Mouse (Mus musculus): ENCODE data around the gene Sdhaf3. TPM values are rescaled to one million over a fixed set of nuclear protein-coding genes. Genes with fewer than 3 reads are reported as not detected.

Sdhaf3 gene
- 6.8 and 6.9 TPM in 2 replicates for polyA plus RNA-seq (2015; fragmentation: Nextera tagmentation; extraction: Ambion mirVana)

GRCm38 (mm10) chr6:6955764-6956561 lies at the start of gene Sdhaf3:
Gene Sdhaf3, plus strand, starts transcription at chr6:6956004.
- H3K4me3 ChIP-seq (replicated peaks; ENCODE audit: low read length), result peak within 1 kb of the TSS; percentile 86
- H3K36me3 ChIP-seq (ENCODE audit: control insufficient read depth, insufficient read depth), result no peaks in the 10 kb centered on the region
- WGBS, result under 1% methylated on average over 52 of the region's 52 CpGs
- ATAC-seq, result peak; percentile 99
- no peaks in the 10 kb centered on the region for H3K9me3 ChIP-seq (ENCODE audit: control insufficient read depth, low read length)
- H3K27me3 ChIP-seq (replicated peaks; ENCODE audit: control insufficient read depth, insufficient read depth, low read length), result no peaks in the 10 kb centered on the region
- peak within 1 kb of the TSS; percentile 75 for H3K9ac ChIP-seq (replicated peaks; ENCODE audit: low read depth, low read length)
- peak within 1 kb of the TSS; percentile 58 for H3K27ac ChIP-seq (ENCODE audit: low read length)
- H3K4me2 ChIP-seq (ENCODE audit: low read length), result peak within 1 kb of the TSS; percentile 82
- H3K4me1 ChIP-seq (replicated peaks; ENCODE audit: control insufficient read depth, insufficient read depth, low read length), result peaks cover 9% of the 10 kb centered on the region

- 44% methylated on average over 8 of the region's 8 CpGs for WGBS
- no peaks in the 10 kb centered on the region for H3K27me3 ChIP-seq (replicated peaks; ENCODE audit: control insufficient read depth, insufficient read depth, low read length)
These were observed 46.2 kb upstream of the Sdhaf3 start for GRCm38 (mm10) chr6:6909586-6909985.

GRCm38 (mm10) chr6:6914304-6914703 lies 41.5 kb upstream of the Sdhaf3 start:
- H3K9ac ChIP-seq (replicated peaks; ENCODE audit: low read depth, low read length), result no peak overlapping the region
- H3K27me3 ChIP-seq (replicated peaks; ENCODE audit: control insufficient read depth, insufficient read depth, low read length), result no peaks in the 10 kb centered on the region
- H3K4me1 ChIP-seq (replicated peaks; ENCODE audit: control insufficient read depth, insufficient read depth, low read length), result no peaks in the 10 kb centered on the region
- no peak overlapping the region for H3K27ac ChIP-seq (ENCODE audit: low read length)
- ATAC-seq, result no peak
- no peaks in the 10 kb centered on the region for H3K9me3 ChIP-seq (ENCODE audit: control insufficient read depth, low read length)
- H3K4me2 ChIP-seq (ENCODE audit: low read length), result no peak overlapping the region
- H3K4me3 ChIP-seq (replicated peaks; ENCODE audit: low read length), result no peak overlapping the region
- WGBS, result 91% methylated on average over 1 of the region's 1 CpGs
- H3K36me3 ChIP-seq (ENCODE audit: control insufficient read depth, insufficient read depth), result no peaks in the 10 kb centered on the region

More at GRCm38 (mm10) chr6:6909586-6909985, 46.2 kb upstream of the Sdhaf3 start:
- no peak overlapping the region for H3K9ac ChIP-seq (replicated peaks; ENCODE audit: low read depth, low read length)
- H3K9me3 ChIP-seq (ENCODE audit: control insufficient read depth, low read length), result no peaks in the 10 kb centered on the region
- no peaks in the 10 kb centered on the region for H3K36me3 ChIP-seq (ENCODE audit: control insufficient read depth, insufficient read depth)
- H3K4me3 ChIP-seq (replicated peaks; ENCODE audit: low read length), result no peak overlapping the region
- no peaks in the 10 kb centered on the region for H3K4me1 ChIP-seq (replicated peaks; ENCODE audit: control insufficient read depth, insufficient read depth, low read length)
- H3K4me2 ChIP-seq (ENCODE audit: low read length), result no peak overlapping the region
- no peak overlapping the region for H3K27ac ChIP-seq (ENCODE audit: low read length)
- ATAC-seq, result no peak

GRCm38 (mm10) chr6:6914849-6915525 lies 40.8 kb upstream of the Sdhaf3 start:
- Histone ChIP-seq H3K9me3 (ENCODE audit: control insufficient read depth, low read length) (no peaks in the 10 kb centered on the region), H3K36me3 (ENCODE audit: control insufficient read depth, insufficient read depth) (no peaks in the 10 kb centered on the region), H3K27ac (ENCODE audit: low read length) (no peak overlapping the region), H3K4me2 (ENCODE audit: low read length) (no peak overlapping the region), H3K4me1 (replicated peaks; ENCODE audit: control insufficient read depth, insufficient read depth, low read length) (no peaks in the 10 kb centered on the region), H3K4me3 (replicated peaks; ENCODE audit: low read length) (no peak overlapping the region), H3K27me3 (replicated peaks; ENCODE audit: control insufficient read depth, insufficient read depth, low read length) (no peaks in the 10 kb centered on the region), H3K9ac (replicated peaks; ENCODE audit: low read depth, low read length) (no peak overlapping the region)
- WGBS, result 29% methylated on average over 5 of the region's 5 CpGs
- ATAC-seq, result peak; percentile 88

DNA sequence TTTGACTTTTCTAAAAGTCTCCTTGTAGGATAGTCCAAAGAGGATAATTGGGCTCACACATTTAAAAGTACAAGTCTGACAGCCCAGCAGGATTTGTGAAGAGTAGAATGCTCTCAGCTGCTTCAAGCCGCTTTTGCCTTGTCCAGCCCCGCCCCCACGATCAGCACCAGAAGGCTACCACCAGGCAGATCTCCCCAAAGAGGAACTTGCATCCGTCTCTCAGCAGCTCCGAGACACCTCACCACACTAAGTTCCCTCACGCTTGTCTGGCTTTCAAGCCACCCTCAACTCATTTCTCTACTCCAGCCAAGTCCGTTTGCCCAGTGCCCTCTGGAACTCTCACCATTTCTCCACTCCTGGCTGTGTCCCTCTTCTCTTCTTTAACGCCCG lies 40.3 kb upstream of the Sdhaf3 start:
- Histone ChIP-seq H3K4me2 (ENCODE audit: low read length) (no peak overlapping the region), H3K27ac (ENCODE audit: low read length) (no peak overlapping the region), H3K4me1 (replicated peaks; ENCODE audit: control insufficient read depth, insufficient read depth, low read length) (no peaks in the 10 kb centered on the region), H3K4me3 (replicated peaks; ENCODE audit: low read length) (no peak overlapping the region), H3K36me3 (ENCODE audit: control insufficient read depth, insufficient read depth) (no peaks in the 10 kb centered on the region), H3K27me3 (replicated peaks; ENCODE audit: control insufficient read depth, insufficient read depth, low read length) (no peaks in the 10 kb centered on the region), H3K9ac (replicated peaks; ENCODE audit: low read depth, low read length) (no peak overlapping the region), H3K9me3 (ENCODE audit: control insufficient read depth, low read length) (no peaks in the 10 kb centered on the region)
- 61% methylated on average over 9 of the region's 9 CpGs for WGBS
- 0 out of 2 replicates have a peak, but pooled peaks have one; percentile 31 for ATAC-seq

DNA sequence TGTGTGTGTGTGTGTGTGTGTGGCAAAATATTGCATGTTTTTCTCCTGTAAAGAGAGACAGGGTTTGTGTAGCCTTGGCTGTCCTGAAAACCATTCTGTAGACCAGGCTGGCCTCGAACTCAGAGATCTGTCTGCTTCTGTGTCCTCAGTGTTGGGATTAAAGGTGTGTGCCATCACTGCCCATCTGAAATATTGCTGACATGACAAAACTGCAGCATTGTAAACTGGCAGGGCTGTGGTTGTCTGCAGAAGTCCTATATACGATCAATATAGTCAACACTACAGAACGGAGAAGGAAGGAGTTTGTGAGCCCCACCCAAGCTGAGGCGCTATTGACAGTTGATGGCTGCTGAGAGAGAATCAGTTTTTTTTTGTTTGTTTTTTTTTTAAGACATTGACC lies 38.5 kb upstream of the Sdhaf3 start:
- H3K9me3 ChIP-seq (ENCODE audit: control insufficient read depth, low read length), result no peaks in the 10 kb centered on the region
- no peaks in the 10 kb centered on the region for H3K27me3 ChIP-seq (replicated peaks; ENCODE audit: control insufficient read depth, insufficient read depth, low read length)
- ATAC-seq, result no peak
- no peaks in the 10 kb centered on the region for H3K4me1 ChIP-seq (replicated peaks; ENCODE audit: control insufficient read depth, insufficient read depth, low read length)
- 92% methylated on average over 4 of the region's 4 CpGs for WGBS
- no peak overlapping the region for H3K9ac ChIP-seq (replicated peaks; ENCODE audit: low read depth, low read length)
- no peak overlapping the region for H3K4me2 ChIP-seq (ENCODE audit: low read length)
- no peak overlapping the region for H3K27ac ChIP-seq (ENCODE audit: low read length)
- no peak overlapping the region for H3K4me3 ChIP-seq (replicated peaks; ENCODE audit: low read length)
- H3K36me3 ChIP-seq (ENCODE audit: control insufficient read depth, insufficient read depth), result no peaks in the 10 kb centered on the region

DNA sequence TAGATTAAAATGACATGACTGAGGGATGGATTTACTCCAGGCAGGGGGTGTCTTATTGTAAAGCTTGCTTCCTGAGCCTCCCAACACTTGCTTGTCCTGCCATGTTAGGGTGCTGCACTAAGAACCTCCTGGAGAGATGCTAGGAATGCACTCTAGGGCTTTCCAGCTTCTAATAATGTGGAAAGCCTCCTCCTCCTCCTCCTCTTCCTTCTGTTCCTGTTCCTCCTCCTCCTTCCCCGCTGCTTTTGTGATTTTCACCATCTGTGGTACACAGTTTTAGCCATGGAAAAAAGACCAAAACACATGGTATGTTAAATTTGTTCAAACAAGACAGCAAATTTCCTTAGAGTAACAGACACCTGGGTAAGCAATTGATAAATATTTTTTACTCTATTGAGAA lies 30.5 kb upstream of the Sdhaf3 start:
- Histone ChIP-seq H3K27ac (ENCODE audit: low read length) (no peak overlapping the region), H3K36me3 (ENCODE audit: control insufficient read depth, insufficient read depth) (no peaks in the 10 kb centered on the region), H3K4me1 (replicated peaks; ENCODE audit: control insufficient read depth, insufficient read depth, low read length) (no peaks in the 10 kb centered on the region), H3K9ac (replicated peaks; ENCODE audit: low read depth, low read length) (no peak overlapping the region), H3K9me3 (ENCODE audit: control insufficient read depth, low read length) (no peaks in the 10 kb centered on the region), H3K27me3 (replicated peaks; ENCODE audit: control insufficient read depth, insufficient read depth, low read length) (no peaks in the 10 kb centered on the region), H3K4me2 (ENCODE audit: low read length) (no peak overlapping the region), H3K4me3 (replicated peaks; ENCODE audit: low read length) (no peak overlapping the region)
- 60% methylated on average over 1 of the region's 1 CpGs for WGBS
- no peak for ATAC-seq

GRCm38 (mm10) chr6:6930831-6931230 lies 25.0 kb upstream of the Sdhaf3 start:
- no peak for ATAC-seq

GRCm38 (mm10) chr6:6931507-6931906 lies 24.3 kb upstream of the Sdhaf3 start:
- 77% methylated on average over 4 of the region's 4 CpGs for WGBS
- Histone ChIP-seq H3K4me1 (replicated peaks; ENCODE audit: control insufficient read depth, insufficient read depth, low read length) (no peaks in the 10 kb centered on the region), H3K9ac (replicated peaks; ENCODE audit: low read depth, low read length) (no peak overlapping the region), H3K27me3 (replicated peaks; ENCODE audit: control insufficient read depth, insufficient read depth, low read length) (no peaks in the 10 kb centered on the region), H3K27ac (ENCODE audit: low read length) (no peak overlapping the region), H3K9me3 (ENCODE audit: control insufficient read depth, low read length) (no peaks in the 10 kb centered on the region), H3K36me3 (ENCODE audit: control insufficient read depth, insufficient read depth) (no peaks in the 10 kb centered on the region), H3K4me3 (replicated peaks; ENCODE audit: low read length) (no peak overlapping the region), H3K4me2 (ENCODE audit: low read length) (no peak overlapping the region)
- peak; percentile 45; the same call in 1 of the 2 replicates for ATAC-seq

More at GRCm38 (mm10) chr6:6930831-6931230, 25.0 kb upstream of the Sdhaf3 start:
- Histone ChIP-seq H3K36me3 (ENCODE audit: control insufficient read depth, insufficient read depth) (no peaks in the 10 kb centered on the region), H3K9me3 (ENCODE audit: control insufficient read depth, low read length) (no peaks in the 10 kb centered on the region), H3K4me3 (replicated peaks; ENCODE audit: low read length) (no peak overlapping the region), H3K27me3 (replicated peaks; ENCODE audit: control insufficient read depth, insufficient read depth, low read length) (no peaks in the 10 kb centered on the region), H3K4me2 (ENCODE audit: low read length) (no peak overlapping the region), H3K4me1 (replicated peaks; ENCODE audit: control insufficient read depth, insufficient read depth, low read length) (no peaks in the 10 kb centered on the region), H3K9ac (replicated peaks; ENCODE audit: low read depth, low read length) (no peak overlapping the region), H3K27ac (ENCODE audit: low read length) (no peak overlapping the region)
- 76% methylated on average over 4 of the region's 4 CpGs for WGBS
